Mouse (Mus musculus) Muller cell, postnatal 12 days (primary cell): ENCODE data around the gene Cotl1.

ENCODE experiments used
- DNase-seq: peaks from one replicate; pipeline ENCODE4 v3.0.0-alpha.2; 2015; ENCODE audit errors: inconsistent ontology term

Gene Cotl1

DNA sequence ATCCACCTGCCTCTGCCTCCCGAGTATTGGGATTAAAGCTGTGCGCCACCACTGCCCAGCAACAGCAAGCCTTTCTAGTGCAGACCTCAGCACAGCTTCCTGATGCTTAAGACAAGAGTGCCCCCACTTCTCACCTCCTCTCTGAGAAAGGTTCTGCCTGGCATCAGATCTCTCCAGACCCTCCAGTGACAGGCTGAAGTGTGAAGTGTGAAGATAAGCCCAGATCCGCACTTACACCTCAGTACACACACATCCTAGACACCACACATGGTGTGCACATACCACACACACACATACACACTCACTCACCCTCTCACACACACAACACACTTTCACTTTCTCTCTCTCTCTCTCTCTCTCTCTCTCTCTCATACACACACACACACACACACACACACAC is 53.5 kb downstream of the Cotl1 start:
- no peak for DNase-seq

DNA sequence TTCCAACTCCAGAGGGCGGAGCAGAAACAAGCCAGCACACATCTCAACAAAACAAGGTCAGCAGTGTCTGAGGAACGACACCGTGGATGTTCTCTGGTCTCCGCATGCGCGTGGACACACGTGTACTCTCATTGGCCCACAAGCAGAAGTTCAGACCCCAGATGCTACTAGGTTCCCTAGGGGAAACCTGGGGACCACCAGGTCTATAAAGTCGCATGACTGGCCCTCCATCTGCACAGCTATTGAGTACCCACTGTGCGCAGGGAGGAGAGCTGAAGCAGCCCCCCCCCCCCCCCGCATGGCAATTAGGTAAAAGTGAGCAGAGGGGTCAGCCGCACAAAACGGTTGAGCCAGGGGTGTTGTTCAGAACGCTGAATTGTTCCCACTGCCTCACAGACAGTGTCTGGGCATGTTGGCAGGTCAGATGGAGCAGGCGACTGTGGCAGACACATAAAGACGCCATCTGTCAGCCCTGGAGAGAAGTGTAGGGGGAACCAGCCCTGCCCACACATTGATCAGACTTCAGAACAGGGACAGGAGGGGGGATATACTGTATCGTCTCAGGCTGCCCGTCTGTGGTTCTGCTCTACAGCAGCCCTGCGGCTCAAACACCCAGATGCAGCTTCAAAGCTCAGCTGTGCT is 54.5 kb downstream of the Cotl1 start:
- DNase-seq, result no peak

DNA sequence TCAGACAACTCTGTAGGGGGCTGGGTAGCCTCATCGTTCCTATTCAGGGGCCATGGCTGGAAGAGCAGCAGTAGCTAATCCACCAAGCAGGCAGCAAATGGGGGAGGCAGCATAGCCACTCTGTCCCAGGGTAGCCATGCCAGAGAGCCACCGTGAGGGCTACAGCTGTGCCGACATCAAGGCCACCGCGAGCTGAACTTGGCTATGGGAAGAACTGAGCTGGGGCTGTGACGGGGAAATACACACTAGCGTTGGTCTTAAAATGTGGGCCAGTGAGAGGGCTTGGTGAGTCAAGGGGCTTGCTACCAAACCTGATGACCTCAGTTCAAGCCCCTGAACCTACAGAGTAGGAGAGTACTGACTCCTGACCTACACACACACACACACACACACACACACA is 55.7 kb downstream of the Cotl1 start:
- DNase-seq, result no peak

DNA sequence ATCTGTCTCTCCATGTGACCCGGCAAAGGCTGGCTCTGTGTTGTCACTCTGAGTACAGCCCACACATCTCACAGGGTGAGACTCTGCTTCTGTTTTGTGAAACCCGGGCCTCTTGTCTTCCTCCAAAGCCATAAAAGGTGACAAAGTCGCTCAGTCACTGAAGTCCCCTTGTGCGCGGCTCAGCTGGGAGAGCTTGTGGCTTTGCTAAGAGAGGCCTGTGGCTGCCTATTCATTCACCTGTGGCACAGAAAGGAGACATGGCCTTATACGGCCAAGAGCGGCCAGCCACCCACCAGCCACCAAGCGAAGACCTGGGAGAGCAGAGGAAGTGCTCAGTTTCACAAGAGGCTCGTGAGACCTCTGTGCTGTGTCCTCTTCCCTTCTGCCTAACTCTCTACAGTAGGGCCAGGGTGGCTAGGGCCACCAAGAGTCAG is 56.2 kb downstream of the Cotl1 start:
- DNase-seq, result no peak

DNA sequence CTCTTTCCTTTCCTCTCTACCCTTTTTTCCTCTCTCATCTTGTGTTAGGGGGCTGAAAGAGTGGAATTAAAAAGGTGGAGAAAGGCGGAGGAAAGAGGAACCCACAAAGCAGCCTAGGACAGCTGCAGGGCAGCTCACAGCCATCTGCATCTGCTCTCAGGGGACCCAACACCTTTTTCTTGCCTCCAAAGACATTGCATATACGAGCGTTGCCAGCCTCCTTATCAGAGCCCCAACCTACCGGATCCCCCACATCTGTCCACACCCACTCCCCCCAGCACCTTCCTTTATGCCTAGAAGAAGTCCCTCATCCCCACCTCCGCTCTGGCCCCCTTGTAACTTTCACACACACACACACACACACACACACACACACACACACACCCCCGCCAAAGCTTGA is 56.8 kb downstream of the Cotl1 start:
- DNase-seq, result no peak

DNA sequence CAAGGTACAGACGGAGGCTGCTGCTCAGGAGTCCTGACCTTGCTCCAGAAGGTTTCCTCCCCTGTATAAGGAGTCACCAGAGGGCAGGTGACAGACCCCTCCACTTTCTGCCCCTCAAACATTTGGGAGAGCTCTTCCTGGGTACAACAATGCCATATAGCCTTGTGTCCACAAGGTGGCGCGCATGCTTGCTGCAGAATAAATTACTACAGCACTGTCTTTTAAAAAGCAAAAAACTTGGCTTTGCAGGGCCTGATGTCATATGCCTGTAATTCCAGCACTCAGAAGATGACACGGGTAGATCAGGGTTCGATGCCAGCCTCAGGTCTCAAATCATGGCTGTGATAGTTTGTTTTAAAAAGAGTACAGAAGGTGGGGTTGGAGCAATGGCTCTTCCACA is 57.6 kb downstream of the Cotl1 start:
- DNase-seq, result peak; percentile 63

DNA sequence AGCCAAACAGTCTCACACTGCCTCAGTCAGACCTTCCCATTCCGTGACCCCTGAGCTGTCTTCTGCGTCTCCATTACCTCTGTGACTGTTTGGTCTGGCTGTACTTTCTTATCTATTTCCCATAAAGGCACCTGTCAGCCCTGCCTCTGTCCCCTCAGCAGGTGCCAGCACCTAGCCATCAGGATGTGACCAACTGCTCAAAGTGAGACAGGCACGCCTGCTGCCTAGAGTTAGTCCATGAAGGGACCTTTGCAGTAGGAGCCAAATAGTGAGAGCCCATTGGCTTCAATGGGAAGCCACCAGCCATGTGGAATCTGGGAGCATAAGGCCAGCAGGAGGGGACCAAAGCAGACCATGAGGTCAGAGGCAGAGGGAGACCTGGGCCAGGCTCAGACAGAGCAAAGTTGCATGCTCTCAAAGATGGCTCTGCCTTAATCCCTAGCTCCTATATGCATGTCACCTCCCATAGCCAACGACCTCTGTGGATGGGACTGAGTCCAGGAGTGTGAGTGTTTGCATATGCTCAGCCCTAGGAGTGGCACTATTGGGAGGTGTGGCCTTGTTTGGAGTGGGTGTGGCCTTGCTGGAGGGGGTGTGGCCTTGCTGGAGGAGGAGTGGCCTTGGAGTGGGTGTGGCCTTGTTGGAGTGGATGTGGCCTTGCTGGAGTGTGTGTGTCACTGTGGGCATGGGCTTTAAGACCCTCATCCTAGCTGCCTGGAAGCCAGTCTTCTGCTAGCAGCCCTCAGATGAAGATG is 59.1 kb downstream of the Cotl1 start:
- peak; percentile 34 for DNase-seq

DNA sequence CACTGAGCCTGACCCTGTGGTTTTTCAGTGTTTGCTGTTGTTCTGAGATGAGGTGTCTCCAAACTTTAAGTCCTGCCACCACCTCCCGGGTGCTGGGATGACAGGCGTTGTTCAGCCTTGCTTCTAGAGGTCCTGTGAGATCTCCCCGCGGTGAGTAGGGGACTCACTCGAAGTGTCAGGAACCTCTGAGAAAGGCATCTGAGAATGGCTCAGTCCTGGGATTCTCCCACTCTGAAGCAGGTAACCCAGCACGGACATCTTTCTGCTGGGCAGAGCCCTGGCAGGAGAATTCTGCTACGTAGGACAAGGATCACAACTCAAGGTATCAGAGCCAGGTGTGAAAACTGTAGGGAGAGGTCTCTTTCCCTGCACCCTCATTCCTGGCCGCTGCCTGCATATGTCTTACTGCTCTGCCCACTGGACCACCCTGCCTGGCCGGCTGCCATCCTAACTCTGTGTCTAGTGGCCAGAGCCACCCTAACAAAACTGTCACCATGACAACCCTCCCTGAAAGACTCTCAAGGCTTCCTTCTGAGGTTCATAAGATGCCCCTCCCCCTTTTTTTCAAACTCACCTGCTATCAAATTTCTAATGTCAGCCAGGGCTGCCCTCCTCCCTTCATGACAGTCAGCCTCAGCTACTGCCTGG is 59.8 kb downstream of the Cotl1 start:
- DNase-seq, result no peak

DNA sequence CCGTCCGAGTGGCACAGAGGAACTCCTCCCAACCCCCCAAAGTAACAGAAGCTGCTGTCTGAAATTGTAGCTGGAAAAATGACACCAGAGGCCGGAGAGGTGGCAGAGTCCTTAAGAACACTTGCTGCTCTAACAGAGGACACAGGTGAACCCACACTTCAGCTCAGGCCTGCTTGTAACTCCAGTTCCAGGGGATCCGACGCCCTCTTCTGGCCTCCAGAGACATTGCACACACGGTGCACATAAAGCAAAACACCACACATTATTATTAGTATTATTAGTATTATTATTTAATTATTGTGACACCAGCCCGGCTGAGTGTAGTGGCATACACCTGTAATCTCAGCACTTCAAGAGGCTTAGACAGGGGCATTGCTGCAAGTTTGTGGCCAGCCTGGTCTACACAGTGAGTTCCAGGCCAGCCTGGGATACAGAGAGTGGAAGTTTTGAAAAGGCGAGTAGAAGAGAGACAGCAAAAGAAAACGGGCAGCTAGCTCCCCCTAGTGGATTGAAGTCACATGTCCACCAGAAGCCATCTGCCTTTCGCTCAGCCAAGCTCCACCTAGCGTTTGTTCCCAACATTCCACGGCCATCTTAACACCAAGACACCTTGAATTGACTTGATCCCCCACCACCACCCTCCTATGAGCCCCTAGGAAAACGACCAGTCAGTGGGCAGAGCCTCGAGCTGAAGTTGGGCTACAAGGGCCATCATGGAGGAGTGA is 61.2 kb downstream of the Cotl1 start:
- DNase-seq, result peak; percentile 71

DNA sequence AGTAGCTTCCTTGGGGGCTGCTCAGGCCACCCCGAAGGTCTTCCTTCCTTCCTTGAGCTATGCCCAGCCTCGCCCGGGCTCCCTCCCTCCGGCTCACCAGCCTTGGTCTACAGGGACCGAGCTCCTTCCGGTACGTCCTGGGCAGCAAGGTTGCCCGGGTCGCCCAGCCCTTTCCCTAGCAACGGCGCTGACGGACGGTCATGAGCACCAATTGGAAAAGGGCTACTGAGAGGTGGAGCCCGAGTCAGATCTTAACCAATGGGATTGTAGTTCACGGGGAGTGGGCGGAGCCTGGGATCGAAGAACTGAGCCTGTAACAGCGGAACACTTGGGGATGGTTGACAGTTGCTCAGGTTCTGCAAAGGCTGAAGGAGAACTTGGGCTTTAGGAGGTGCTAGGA is 62.1 kb downstream of the Cotl1 start, which contains the start of gene Tldc1:
TSS of gene Tldc1 (minus strand) at position 154 of the 400 bp plus-strand sequence.
- DNase-seq, result peak; percentile 98

DNA sequence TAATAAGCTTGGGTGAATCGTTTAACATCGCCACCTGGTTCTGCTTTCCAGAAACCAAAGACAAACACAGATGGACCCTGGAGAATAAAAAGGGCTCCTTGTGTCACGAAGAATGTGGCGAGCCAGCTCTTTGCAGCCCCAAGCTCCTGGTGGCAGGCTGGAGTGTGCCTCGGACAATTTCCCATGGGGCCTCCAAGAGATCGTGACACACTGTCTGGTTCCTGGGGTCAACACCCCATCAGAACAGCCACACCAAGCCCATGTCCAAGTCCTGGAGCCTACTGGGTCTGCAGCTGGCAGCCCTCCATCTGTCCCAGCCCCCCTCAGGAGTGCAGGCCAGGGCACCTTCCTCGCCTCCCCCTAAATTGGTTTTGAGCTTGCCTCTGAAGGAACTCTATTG is 62.6 kb downstream of the Cotl1 start:
- DNase-seq, result no peak

DNA sequence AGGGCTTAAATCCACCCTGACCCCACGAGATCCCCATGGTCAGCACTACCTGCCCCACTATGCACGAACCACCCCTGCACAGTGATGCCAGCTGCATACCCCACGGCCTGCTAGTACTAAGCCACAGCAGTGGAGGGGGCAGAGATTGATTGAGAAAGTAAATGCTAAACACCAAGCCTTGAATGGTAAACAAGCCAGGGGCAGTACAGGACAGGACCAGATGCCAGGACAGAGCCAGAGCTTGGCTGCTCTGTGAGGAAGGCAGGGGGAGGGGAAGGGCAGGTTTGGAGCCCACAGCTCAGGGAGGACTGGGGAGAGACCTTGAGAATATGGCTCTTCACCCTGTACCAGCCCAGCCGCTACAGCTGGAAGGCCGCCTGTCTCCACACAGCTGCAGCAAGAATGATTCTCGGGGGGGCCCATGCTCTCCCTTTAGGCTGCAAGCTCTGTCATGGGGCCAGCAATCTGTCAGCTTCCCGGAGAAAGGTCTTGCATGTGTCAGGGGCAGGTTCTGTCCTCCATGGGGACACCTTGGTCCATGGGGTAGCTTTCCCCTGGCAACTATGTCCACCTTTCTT is 63.6 kb downstream of the Cotl1 start:
- no peak for DNase-seq

DNA sequence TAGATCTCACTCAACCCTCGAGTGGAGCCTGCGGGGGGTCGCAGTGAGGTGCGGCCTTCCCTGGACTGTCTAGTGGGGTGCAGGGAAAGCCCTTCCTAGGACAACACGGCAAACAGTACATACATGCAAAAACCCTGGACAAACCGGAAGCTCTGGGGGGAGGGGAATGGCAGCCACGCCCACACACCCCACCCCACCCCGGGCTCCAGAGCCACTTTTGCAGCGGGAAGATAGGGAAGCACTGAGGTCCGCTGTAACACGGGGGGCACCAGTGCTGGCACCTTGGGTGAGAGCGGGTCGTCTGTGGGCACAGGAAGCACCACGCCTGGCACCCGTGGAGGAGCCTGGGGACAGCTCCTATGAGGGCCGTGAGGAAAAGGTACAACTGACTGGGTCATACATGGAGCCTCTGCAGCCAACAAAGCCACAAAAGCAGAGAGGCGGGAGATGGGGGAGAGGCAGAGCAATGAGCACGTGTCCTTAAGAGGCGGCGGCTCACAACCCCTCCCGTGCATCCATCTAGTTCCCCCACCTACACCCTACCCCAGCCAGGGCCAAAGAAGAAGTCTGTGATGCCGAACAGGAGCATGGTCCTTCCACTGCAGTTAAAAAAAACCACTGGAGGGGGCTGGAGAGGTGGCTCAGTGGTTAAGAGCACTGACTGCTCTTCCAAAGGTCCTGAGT is 74.4 kb downstream of the Cotl1 start:
- no peak for DNase-seq

DNA sequence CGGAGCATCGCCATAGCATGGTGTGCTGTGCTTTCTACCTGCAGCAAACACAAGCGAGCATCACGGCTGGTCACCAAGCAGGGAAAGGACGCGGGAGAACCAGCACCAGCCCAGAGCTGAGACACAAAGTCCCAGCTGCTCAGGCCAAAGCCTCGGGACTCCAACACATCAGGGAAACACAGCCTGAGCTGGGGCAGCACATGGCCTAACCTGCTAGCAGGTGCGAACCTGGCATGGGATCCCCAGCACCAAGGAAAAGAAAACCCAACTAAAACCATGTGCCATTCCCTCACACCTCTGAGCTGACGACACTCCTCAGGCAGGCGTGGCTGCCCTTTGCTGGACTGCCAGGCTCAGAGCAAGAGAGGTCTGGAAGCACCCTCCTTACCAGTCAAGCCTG is 75.0 kb downstream of the Cotl1 start:
- no peak for DNase-seq

DNA sequence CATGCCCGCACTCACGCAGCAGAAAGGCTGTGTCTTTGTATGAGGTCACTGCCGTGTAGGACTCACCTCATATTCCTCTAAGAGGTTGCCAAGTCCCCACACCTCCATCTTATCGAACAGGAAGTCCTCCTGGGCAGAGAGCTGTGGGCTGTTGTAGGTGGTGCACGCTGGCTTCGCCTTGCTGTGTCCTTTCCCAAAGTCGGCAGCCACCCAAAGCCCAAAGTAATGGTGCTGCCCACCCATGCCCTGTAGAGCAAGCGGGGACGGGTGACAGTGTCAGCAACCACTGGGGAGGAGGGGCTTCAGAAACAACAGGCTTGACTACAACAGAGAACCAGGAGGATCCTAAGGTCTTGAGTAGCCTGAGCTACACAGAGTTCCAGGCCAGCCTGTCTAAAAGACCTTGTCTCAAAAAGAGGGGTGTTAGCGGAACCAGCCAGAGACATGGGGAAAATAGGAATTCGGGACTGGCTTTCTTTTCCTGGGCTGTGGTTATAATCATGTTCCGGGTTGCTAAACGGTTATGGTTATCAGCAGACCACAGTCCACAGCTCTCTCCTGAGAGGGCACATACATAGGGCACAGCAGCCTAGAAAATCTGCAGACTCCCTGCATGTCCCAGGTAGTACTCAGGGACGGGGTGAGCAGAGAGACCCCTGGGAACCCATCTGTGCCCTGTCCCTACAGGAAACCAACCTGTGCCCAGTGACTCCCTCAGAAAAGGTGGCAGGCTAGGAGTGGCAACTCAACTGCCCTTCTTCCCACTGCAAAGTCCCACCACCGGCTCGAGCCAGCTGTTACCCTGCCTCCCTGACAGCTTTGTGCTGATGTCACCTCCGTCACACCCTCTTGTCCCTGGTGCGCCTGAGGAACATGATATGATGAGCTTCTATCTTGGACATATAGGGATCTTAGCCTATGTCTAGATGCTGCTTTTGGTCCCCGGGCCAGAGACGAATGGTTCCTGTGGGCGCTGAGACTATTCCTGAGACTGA is 77.8 kb downstream of the Cotl1 start:
- DNase-seq, result no peak

DNA sequence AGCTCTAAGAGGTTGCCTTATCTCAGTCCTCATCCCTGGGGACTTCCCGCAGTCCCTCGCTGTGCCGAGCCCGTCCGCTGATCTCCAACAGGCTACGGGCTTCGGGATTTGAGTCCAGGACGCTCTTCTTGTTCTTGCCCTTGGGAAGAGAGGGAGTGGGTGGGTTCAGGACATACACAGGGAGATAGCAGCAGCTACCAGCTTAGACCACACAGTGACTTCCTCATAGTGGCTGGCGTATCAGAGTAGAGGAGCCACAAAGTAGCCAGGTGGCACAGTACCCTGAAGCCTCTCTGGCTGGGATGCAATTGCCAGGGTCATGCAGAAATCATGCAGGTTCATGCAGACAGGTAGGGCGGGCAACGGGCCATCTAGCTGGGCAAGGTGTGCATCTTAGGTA is 78.7 kb downstream of the Cotl1 start:
- DNase-seq, result no peak
